Mouse (Mus musculus) myocyte (in vitro differentiated cells): ENCODE results near the gene Gm21731.
"Not testable (repeated sequence)": the region's sequence is repeated elsewhere in the genome, so short reads cannot be mapped to it uniquely, and the experiment has no call there.

Source experiments
- CEBPB ChIP-seq: IDR thresholded peaks from 2 replicates; pipeline ENCODE4 v1.6.1; 2011; ENCODE audit warnings: mild to moderate bottlenecking, moderate library complexity; ENCODE audit not compliant: poor library complexity, insufficient read depth, severe bottlenecking
- POLR2A ChIP-seq: IDR thresholded peaks from one replicate; pipeline ENCODE4 v1.6.1; 2011; ENCODE audit warnings: low read depth, mild to moderate bottlenecking, control low read depth, moderate library complexity; ENCODE audit not compliant: insufficient read length
- TCF12 ChIP-seq: IDR thresholded peaks from one replicate; pipeline ENCODE4 v1.6.1; 2011; ENCODE audit warnings: mild to moderate bottlenecking, control low read depth; ENCODE audit not compliant: poor library complexity, insufficient read depth, severe bottlenecking
- USF1 ChIP-seq: IDR thresholded peaks from one replicate; pipeline ENCODE4 v1.6.1; 2011; ENCODE audit warnings: low read depth, mild to moderate bottlenecking, control low read depth, moderate library complexity

DNA sequence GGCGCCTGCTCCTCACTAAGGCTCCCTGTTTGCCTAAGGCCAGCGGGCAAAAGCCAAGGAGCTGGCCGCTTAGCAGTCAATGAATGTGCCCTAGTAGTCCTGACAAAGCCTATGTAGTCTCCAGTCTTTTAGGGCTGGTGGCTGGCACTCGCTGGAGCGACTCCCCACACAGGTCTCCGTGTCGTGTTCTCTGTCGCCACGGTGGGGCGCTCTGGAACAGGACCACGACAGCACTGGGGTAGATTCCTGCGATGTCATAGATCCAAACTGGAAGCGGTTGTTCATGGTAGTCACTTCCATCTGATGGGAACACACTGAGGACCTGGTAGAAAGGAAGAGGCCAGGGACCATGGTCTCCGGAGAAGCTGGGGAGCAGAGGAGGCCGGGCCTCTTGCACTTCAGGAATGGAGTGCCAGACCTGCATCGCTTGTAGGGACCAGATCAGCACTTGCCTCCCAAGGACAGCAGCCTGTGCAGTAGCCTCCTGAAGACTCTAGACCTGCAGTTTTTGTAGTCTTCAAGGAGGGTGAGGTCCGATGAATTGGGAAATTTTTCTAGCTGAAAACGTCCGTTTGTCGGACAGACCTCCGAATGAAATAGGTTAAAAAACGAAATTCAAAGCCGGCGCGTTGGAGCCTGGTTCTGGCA, 15.8 kb upstream of the Gm21731 start:
- TF ChIP-seq POLR2A, USF1, TCF12, CEBPB: not testable (repeated sequence)
